Mouse (Mus musculus) liver, embryonic 14.5 days (tissue): ENCODE data around the gene Atp1a2. TPM values are rescaled to one million over a fixed set of nuclear protein-coding genes. Genes with fewer than 3 reads are reported as not detected.

ENCODE experiments used
- ATAC-seq: fragments of 200-750 bp; cut with Nextera tagmentation; 2 replicates; pipeline ENCODE4 v1.8.0; 2017; ENCODE audit warnings: moderate number of reproducible peaks, mild to moderate bottlenecking, moderate library complexity; ENCODE audit not compliant: insufficient read depth
- DNase-seq, 3 experiments: peaks; one replicate each; pipeline ENCODE4 v3.0.0-alpha.2; 2012 to 2013; ENCODE audit warnings: low read depth in 3 of 3, low spot score in 3 of 3
- H3K27ac ChIP-seq: fragments of 300-500 bp; sonication (generic); 2 replicates; pipeline ENCODE4 v1.5.1; 2014; ENCODE audit warnings: moderate library complexity, mild to moderate bottlenecking, control low read depth, inconsistent platforms
- H3K27me3 ChIP-seq: fragments of 300-500 bp; sonication (generic); 2 replicates; pipeline ENCODE4 v1.6.1; 2014; ENCODE audit warnings: mild to moderate bottlenecking, low read length, moderate library complexity; ENCODE audit not compliant: control insufficient read depth, insufficient read depth
- H3K36me3 ChIP-seq: fragments of 300-500 bp; sonication (generic); replicated peaks from 2 replicates; pipeline ENCODE4 v1.6.1; 2014; ENCODE audit warnings: low read depth; ENCODE audit not compliant: control insufficient read depth, insufficient read depth
- H3K4me1 ChIP-seq, 2 experiments: fragments of 200-500 bp in 1 of 2; fragments of 300-500 bp in 1 of 2; sonication (generic) in 1 of 2; replicated peaks; 2 replicates each; pipeline ENCODE4 v1.6.1; 2012 to 2014; ENCODE audit warnings: antibody characterized with exemption in 1 of 2, inconsistent platforms in 1 of 2, low read length in 1 of 2; ENCODE audit not compliant: control insufficient read depth in 2 of 2, insufficient read depth in 2 of 2
- H3K4me2 ChIP-seq: fragments of 300-500 bp; sonication (generic); 2 replicates; pipeline ENCODE4 v1.6.1; 2014; ENCODE audit warnings: low read depth, mild to moderate bottlenecking, control low read depth, moderate library complexity
- H3K4me3 ChIP-seq, 2 experiments: fragments of 200-500 bp in 1 of 2; fragments of 300-500 bp in 1 of 2; sonication (generic) in 1 of 2; 2 replicates each; pipeline ENCODE4 v1.5.1; 2012 to 2014; ENCODE audit warnings: low read depth in 2 of 2, low read length in 2 of 2, mild to moderate bottlenecking in 2 of 2, control low read depth in 1 of 2, inconsistent platforms in 1 of 2, moderate library complexity in 1 of 2; ENCODE audit not compliant: insufficient read depth in 1 of 2
- H3K9ac ChIP-seq: fragments of 300-500 bp; sonication (generic); replicated peaks from 2 replicates; pipeline ENCODE4 v1.6.1; 2014; ENCODE audit warnings: mild to moderate bottlenecking, control low read depth, moderate library complexity
- H3K9me3 ChIP-seq: fragments of 300-500 bp; sonication (generic); 2 replicates; pipeline ENCODE4 v1.6.1; 2016; ENCODE audit warnings: low read length, mixed read lengths; ENCODE audit not compliant: control insufficient read depth
- CTCF ChIP-seq: IDR thresholded peaks from 2 replicates; pipeline ENCODE4 v1.5.1; 2016; ENCODE audit warnings: antibody characterized with exemption, low read depth, control low read depth
- EP300 ChIP-seq: IDR thresholded peaks from 2 replicates; pipeline ENCODE4 v1.6.1; 2016; ENCODE audit warnings: antibody characterized with exemption, low read depth
- WGBS: fragments of 180-500 bp; shearing (Covaris S2); extraction: QIAGEN DNeasy Blood & Tissue Kit; methylation state at CpG from one replicate; pipeline ENCODE4 v1.1.7; 2014; ENCODE audit not compliant: insufficient replicate concordance; 5-methylcytosine and 5-hydroxymethylcytosine counted together
- polyA plus RNA-seq, 2 experiments: library from polyadenylated mRNA; depleted of rRNA in 1 of 2; stranded (reverse) in 1 of 2; unstranded in 1 of 2; fragments of >200 nt; fragmentation: Nextera tagmentation in 1 of 2; extraction: Ambion mirVana in 1 of 2; gene quantifications; 2 replicates each; pipeline versions ENCODE4 v1.2.1 to v1.2.3; 2012 to 2014

Gene Atp1a2
- polyA plus RNA-seq, 2 experiments: 0.01 to 0.10 TPM

DNA sequence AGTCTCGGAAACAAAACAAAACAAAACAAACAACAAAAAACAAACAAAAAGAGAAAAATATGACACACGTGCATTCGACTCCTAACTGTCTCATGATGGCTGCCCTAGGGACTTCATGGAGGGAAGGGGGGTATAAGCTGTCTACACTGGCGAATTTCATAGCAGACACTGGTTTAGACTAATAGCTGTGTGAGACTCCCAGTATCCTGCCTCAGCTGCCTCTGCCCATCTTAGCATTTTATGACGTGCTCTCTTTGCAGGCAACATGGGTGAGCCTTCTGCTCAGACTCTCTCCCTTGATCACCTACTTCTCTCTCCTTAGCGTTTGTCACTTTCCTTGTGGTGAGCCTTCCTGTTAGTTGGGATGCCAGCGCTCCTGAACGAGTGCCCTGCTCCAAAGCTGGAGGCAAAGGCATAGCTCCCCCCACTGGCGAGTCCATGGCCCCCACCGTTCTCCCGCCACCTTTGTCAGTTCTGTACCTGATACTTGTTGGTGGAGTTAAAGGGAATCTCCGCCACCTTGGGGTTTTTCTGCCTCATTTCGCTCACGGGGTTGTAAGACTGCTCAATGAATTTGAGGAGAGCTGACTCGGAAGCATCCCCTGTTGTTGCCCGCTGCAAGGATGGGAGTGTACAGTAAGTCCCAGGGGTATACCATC lies 54.2 kb downstream of the Atp1a2 start:
- H3K4me3 ChIP-seq: no peak overlapping the region
- TF ChIP-seq CTCF: peak; percentile 24; the same call in 1 of the 2 replicates
- no peak for TF ChIP-seq EP300
- H3K36me3 ChIP-seq: no peaks in the 10 kb centered on the region
- H3K27me3 ChIP-seq: peaks cover 15% of the 10 kb centered on the region
- 26% methylated on average over 16 of the region's 16 CpGs for WGBS
- no peaks in the 10 kb centered on the region for H3K9me3 ChIP-seq
- H3K27ac ChIP-seq: no peak overlapping the region
- ATAC-seq (no peak), DNase-seq (no peak)
- no peak overlapping the region for H3K9ac ChIP-seq
- H3K4me1 ChIP-seq: no peaks in the 10 kb centered on the region; a peak in 2 of 4 replicates
- no peak overlapping the region for H3K4me2 ChIP-seq

DNA sequence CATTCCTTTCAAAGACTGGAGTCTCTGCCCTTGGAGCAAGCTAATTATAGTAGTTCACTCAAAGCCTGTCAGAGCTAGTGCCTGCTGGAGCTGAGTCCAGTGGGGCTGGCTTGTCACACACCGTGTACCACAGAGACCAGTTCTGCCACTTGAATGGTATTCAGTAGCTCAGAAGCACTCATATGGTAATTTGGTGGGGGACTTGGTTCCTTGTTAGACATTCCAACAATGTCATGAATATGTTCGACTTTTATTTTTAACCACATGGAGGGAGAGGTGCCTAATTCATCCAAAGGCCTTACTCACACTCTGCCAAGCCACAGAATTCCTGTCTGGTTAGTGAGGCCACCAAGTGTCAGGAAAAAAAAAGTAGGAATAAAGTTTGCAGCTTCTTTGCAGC lies 55.5 kb downstream of the Atp1a2 start:
- H3K36me3 ChIP-seq: no peaks in the 10 kb centered on the region
- DNase-seq (no peak), ATAC-seq (no peak)
- H3K27me3 ChIP-seq: peaks cover 15% of the 10 kb centered on the region
- H3K9ac ChIP-seq: no peak overlapping the region
- H3K27ac ChIP-seq: no peak overlapping the region
- no peak overlapping the region for H3K4me2 ChIP-seq
- TF ChIP-seq EP300: no peak
- TF ChIP-seq CTCF: no peak
- 38% methylated on average over 2 of the region's 2 CpGs for WGBS
- H3K4me1 ChIP-seq: no peaks in the 10 kb centered on the region; a peak in 2 of 4 replicates
- no peak overlapping the region for H3K4me3 ChIP-seq
- no peaks in the 10 kb centered on the region for H3K9me3 ChIP-seq

DNA sequence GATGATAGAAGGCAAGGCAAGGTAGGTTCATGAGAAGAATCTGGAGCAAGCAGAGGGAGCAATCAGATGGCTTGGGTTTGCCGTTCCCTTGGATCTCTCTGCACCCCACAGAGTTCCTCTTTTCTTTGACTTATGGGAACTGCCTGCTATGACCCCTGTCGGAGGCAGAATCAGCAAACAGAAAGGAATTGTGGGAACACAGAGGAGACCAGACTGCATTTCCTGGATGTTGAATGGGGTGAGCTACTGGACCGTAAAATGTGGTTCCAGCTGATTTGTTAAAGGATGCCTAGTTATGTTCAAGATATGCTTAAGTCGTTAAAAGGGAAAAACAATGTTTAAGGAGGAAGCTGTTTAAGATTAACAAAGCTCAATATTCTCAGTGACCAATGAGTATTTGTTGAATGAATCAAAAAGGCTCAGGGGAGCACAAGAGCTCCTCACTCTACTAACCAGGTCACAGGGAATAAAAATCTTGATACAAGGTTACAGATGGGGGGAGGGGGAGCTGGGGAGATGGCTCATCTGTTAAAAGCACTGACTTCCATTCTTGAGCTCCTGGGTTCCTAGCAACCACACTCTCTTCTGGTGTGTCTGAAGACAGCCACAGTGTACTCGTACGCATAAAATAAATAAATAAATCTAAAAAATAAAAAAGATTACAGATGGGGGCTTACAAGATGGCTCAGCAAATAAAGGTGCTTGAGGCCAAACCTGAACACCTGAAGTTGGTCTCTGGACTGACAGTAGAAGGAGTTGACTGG lies 56.7 kb downstream of the Atp1a2 start:
- DNase-seq: no peak
- Histone ChIP-seq H3K36me3 (no peaks in the 10 kb centered on the region), H3K27ac (no peak overlapping the region), H3K9ac (no peak overlapping the region), H3K27me3 (peaks cover 15% of the 10 kb centered on the region), H3K4me1 (no peaks in the 10 kb centered on the region; a peak in 2 of 4 replicates), H3K4me3 (no peak overlapping the region), H3K9me3 (no peaks in the 10 kb centered on the region), H3K4me2 (no peak overlapping the region)
- 24% methylated on average over 6 of the region's 6 CpGs for WGBS
- no peak for TF ChIP-seq CTCF
- no peak for TF ChIP-seq EP300
- no peak for ATAC-seq

DNA sequence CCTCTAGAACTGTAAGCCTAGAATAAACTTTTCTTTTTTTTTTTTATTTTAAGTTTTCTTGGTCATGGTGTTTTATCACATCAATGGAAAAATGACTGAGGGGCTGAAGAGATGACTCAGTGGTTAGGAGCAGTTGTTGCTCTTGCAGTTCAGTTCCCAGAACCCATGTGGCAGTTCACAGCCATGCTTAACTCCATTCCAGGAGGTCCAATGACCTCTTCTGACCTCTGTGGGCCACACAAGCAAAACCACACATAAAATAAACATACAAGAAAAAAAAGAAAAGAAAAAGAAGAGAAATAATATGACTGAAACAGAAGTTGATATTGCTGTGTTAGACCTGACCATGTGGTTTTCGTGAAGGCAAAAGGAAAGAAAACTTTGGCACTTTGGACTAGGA lies 68.6 kb downstream of the Atp1a2 start:
- Histone ChIP-seq H3K27me3 (no peaks in the 10 kb centered on the region), H3K4me3 (no peak overlapping the region), H3K4me2 (no peak overlapping the region), H3K27ac (no peak overlapping the region), H3K4me1 (no peaks in the 10 kb centered on the region; a peak in 1 of 4 replicates), H3K9ac (no peak overlapping the region), H3K9me3 (no peaks in the 10 kb centered on the region), H3K36me3 (no peaks in the 10 kb centered on the region)
- DNase-seq: no peak
- ATAC-seq: no peak
- WGBS: 82% methylated on average over 1 of the region's 1 CpGs
- no peak for TF ChIP-seq EP300
- TF ChIP-seq CTCF: no peak

DNA sequence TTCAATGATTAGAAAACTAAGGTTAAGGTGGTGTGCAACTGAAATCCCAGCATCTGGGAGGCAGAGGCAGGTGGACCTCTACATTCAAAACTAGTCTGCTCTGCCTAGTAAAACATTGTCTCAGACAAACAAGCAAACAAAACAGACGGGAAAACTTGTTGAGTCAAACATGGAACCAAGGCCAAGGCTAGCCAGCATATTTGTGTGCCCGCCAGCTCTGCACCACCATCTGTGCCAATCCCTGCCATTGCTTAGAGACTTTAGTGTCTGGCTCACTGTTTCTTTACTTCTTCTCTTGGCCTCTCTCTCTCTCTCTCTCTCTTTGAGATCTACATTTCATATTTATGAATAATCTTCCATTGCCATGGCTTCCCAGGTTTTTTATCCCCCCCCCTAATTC lies 69.7 kb downstream of the Atp1a2 start:
- no peak overlapping the region for H3K27ac ChIP-seq
- DNase-seq (no peak), ATAC-seq (no peak)
- H3K9me3 ChIP-seq: no peaks in the 10 kb centered on the region
- no peaks in the 10 kb centered on the region; a peak in 1 of 4 replicates for H3K4me1 ChIP-seq
- H3K36me3 ChIP-seq: no peaks in the 10 kb centered on the region
- H3K4me3 ChIP-seq: no peak overlapping the region
- no peak overlapping the region for H3K9ac ChIP-seq
- H3K27me3 ChIP-seq: no peaks in the 10 kb centered on the region
- 59% methylated on average over 2 of the region's 2 CpGs for WGBS
- H3K4me2 ChIP-seq: no peak overlapping the region
- no peak for TF ChIP-seq CTCF
- no peak for TF ChIP-seq EP300

Other genes starting within 250 kb of the Atp1a2 start
- not detected in 2 replicates for gene Nhlh1, start 240.5 kb downstream of the Atp1a2 start, polyA plus RNA-seq (2012; rRNA removed)
- not detected in 2 replicates for gene Nhlh1, start 240.5 kb downstream of the Atp1a2 start, polyA plus RNA-seq (2014; fragmentation: Nextera tagmentation; extraction: Ambion mirVana)
- 28.9 and 29.1 TPM in 2 replicates for gene Copa, start 215.5 kb downstream of the Atp1a2 start, polyA plus RNA-seq (2012; rRNA removed)
- 49.6 and 54.6 TPM in 2 replicates for gene Copa, start 215.5 kb downstream of the Atp1a2 start, polyA plus RNA-seq (2014; fragmentation: Nextera tagmentation; extraction: Ambion mirVana)
- gene Ncstn, start 215.3 kb downstream of the Atp1a2 start, polyA plus RNA-seq (2012; rRNA removed): 22.2 and 22.6 TPM in 2 replicates
- 24.6 and 28.4 TPM in 2 replicates for gene Ncstn, start 215.3 kb downstream of the Atp1a2 start, polyA plus RNA-seq (2014; fragmentation: Nextera tagmentation; extraction: Ambion mirVana)
- 19.8 and 20.1 TPM in 2 replicates for gene Pex19, start 171.3 kb downstream of the Atp1a2 start, polyA plus RNA-seq (2012; rRNA removed)
- gene Pex19, start 171.3 kb downstream of the Atp1a2 start, polyA plus RNA-seq (2014; fragmentation: Nextera tagmentation; extraction: Ambion mirVana): 30.1 and 32.9 TPM in 2 replicates
- 25.4 and 34.6 TPM in 2 replicates for gene Dcaf8, start 150.0 kb downstream of the Atp1a2 start, polyA plus RNA-seq (2012; rRNA removed)
- 36.2 and 40.1 TPM in 2 replicates for gene Dcaf8, start 150.0 kb downstream of the Atp1a2 start, polyA plus RNA-seq (2014; fragmentation: Nextera tagmentation; extraction: Ambion mirVana)
- gene Pea15a, start 91.3 kb downstream of the Atp1a2 start, polyA plus RNA-seq (2012; rRNA removed): 10.4 and 11.1 TPM in 2 replicates
- 14.4 and 16.5 TPM in 2 replicates for gene Pea15a, start 91.3 kb downstream of the Atp1a2 start, polyA plus RNA-seq (2014; fragmentation: Nextera tagmentation; extraction: Ambion mirVana)
- gene Casq1, start 78.2 kb downstream of the Atp1a2 start, polyA plus RNA-seq (2012; rRNA removed): 0.09 and 0.11 TPM in 2 replicates
- gene Casq1, start 78.2 kb downstream of the Atp1a2 start, polyA plus RNA-seq (2014; fragmentation: Nextera tagmentation; extraction: Ambion mirVana): 0.22 TPM in 1 of 2 replicates, not detected in the other
- 0.01 TPM in 1 of 2 replicates, not detected in the other for gene Atp1a4, start 39.6 kb downstream of the Atp1a2 start, polyA plus RNA-seq (2012; rRNA removed)
- not detected in 2 replicates for gene Atp1a4, start 39.6 kb downstream of the Atp1a2 start, polyA plus RNA-seq (2014; fragmentation: Nextera tagmentation; extraction: Ambion mirVana)
- 12.7 and 15.4 TPM in 2 replicates for gene Igsf8, start 36.4 kb downstream of the Atp1a2 start, polyA plus RNA-seq (2012; rRNA removed)
- 11.0 and 11.6 TPM in 2 replicates for gene Igsf8, start 36.4 kb downstream of the Atp1a2 start, polyA plus RNA-seq (2014; fragmentation: Nextera tagmentation; extraction: Ambion mirVana)
- gene Kcnj9, start 31.3 kb upstream of the Atp1a2 start, polyA plus RNA-seq (2012; rRNA removed): 0.02 and 0.05 TPM in 2 replicates
- not detected in 2 replicates for gene Kcnj9, start 31.3 kb upstream of the Atp1a2 start, polyA plus RNA-seq (2014; fragmentation: Nextera tagmentation; extraction: Ambion mirVana)
- 0.17 and 0.18 TPM in 2 replicates for gene Kcnj10, start 43.1 kb upstream of the Atp1a2 start, polyA plus RNA-seq (2012; rRNA removed)
- gene Kcnj10, start 43.1 kb upstream of the Atp1a2 start, polyA plus RNA-seq (2014; fragmentation: Nextera tagmentation; extraction: Ambion mirVana): 0.04 and 0.08 TPM in 2 replicates
- gene Pigm, start 78.5 kb upstream of the Atp1a2 start, polyA plus RNA-seq (2012; rRNA removed): 3.8 and 4.1 TPM in 2 replicates
- gene Pigm, start 78.5 kb upstream of the Atp1a2 start, polyA plus RNA-seq (2014; fragmentation: Nextera tagmentation; extraction: Ambion mirVana): 2.3 and 2.6 TPM in 2 replicates
- gene Slamf9, start 177.3 kb upstream of the Atp1a2 start, polyA plus RNA-seq (2012; rRNA removed): 0.92 and 1.5 TPM in 2 replicates
- gene Slamf9, start 177.3 kb upstream of the Atp1a2 start, polyA plus RNA-seq (2014; fragmentation: Nextera tagmentation; extraction: Ambion mirVana): 1.5 and 1.9 TPM in 2 replicates
- gene Igsf9, start 183.7 kb upstream of the Atp1a2 start, polyA plus RNA-seq (2012; rRNA removed): 2.1 and 2.8 TPM in 2 replicates
- 0.60 and 1.0 TPM in 2 replicates for gene Igsf9, start 183.7 kb upstream of the Atp1a2 start, polyA plus RNA-seq (2014; fragmentation: Nextera tagmentation; extraction: Ambion mirVana)
- 75.1 and 88.2 TPM in 2 replicates for gene Tagln2, start 202.0 kb upstream of the Atp1a2 start, polyA plus RNA-seq (2012; rRNA removed)
- gene Tagln2, start 202.0 kb upstream of the Atp1a2 start, polyA plus RNA-seq (2014; fragmentation: Nextera tagmentation; extraction: Ambion mirVana): 94.4 and 97.5 TPM in 2 replicates
- gene Cfap45, start 222.7 kb upstream of the Atp1a2 start, polyA plus RNA-seq (2012; rRNA removed): 0.15 and 0.28 TPM in 2 replicates
- 0.22 and 0.29 TPM in 2 replicates for gene Cfap45, start 222.7 kb upstream of the Atp1a2 start, polyA plus RNA-seq (2014; fragmentation: Nextera tagmentation; extraction: Ambion mirVana)